Mouse (Mus musculus): ENCODE measurements around the gene Ggps1. TPM values are rescaled to one million over a fixed set of nuclear protein-coding genes. Genes with fewer than 3 reads are reported as not detected.

Ggps1 gene
- polyA plus RNA-seq, 1 experiment from 2014 or later: 50.3 TPM

DNA sequence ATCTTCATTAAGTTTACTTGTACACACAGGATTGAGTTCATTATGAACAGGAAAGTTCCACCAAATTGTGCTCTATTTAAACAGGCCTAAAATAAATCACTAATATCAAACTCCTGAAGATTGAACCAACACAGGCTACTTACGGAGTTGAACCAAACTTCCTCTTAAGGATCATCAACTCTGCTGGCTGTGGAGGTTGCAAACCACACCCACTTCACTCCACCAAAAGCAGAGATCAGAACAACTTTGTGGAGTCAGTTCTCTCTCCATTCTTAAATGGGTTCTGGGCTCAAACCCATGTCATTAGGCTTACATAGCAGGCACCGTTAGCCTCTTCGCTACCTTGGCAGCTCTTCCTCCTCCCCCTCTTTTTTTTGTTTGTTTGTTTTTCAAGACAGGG lies 44.4 kb downstream of the Ggps1 start:
- WGBS: 87% methylated on average over 3 of the region's 3 CpGs
- Histone ChIP-seq H3K9ac (no peak overlapping the region), H3K4me1 (ENCODE audit: insufficient read depth) (no peaks in the 10 kb centered on the region), H3K36me3 (ENCODE audit: insufficient read depth) (peaks cover 42% of the 10 kb centered on the region), H3K27me3 (ENCODE audit: insufficient read depth, low read length) (no peaks in the 10 kb centered on the region), H3K4me2 (no peak overlapping the region), H3K4me3 (ENCODE audit: low read depth, low read length) (no peak overlapping the region), H3K27ac (ENCODE audit: low read depth) (no peak overlapping the region), H3K9me3 (ENCODE audit: low read depth, low read length) (no peaks in the 10 kb centered on the region)
- ATAC-seq (ENCODE audit: insufficient read depth) (no peak), DNase-seq (no peak)
- TF ChIP-seq CTCF (IDR thresholded peaks at IDR 0.05; ENCODE audit: low read depth): no peak

DNA sequence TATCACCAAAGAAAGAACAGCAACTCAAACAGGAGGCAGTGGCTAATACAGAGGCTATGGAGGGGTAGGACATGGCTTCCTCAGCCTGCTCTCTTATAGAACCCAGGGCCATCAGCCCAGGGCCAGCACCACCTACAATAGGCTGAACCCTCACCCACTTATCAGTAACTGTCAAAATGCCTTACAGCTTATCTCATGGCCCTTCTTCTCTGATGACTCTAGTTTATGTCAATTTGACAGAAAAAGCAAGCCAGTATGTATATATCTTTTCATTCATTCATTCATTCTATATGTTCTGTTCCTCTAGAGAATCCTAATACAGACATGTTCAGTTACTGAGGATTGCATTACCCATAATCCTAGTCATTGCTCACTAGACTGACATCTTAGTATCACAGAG lies 45.0 kb downstream of the Ggps1 start:
- DNase-seq: no peak
- no peak for ATAC-seq (ENCODE audit: insufficient read depth)
- Histone ChIP-seq H3K27ac (ENCODE audit: low read depth) (no peak overlapping the region), H3K9ac (no peak overlapping the region), H3K4me3 (ENCODE audit: low read depth, low read length) (no peak overlapping the region), H3K27me3 (ENCODE audit: insufficient read depth, low read length) (no peaks in the 10 kb centered on the region), H3K9me3 (ENCODE audit: low read depth, low read length) (no peaks in the 10 kb centered on the region), H3K4me2 (no peak overlapping the region), H3K36me3 (ENCODE audit: insufficient read depth) (peaks cover 45% of the 10 kb centered on the region), H3K4me1 (ENCODE audit: insufficient read depth) (no peaks in the 10 kb centered on the region)
- no peak for TF ChIP-seq CTCF (IDR thresholded peaks at IDR 0.05; ENCODE audit: low read depth)

DNA sequence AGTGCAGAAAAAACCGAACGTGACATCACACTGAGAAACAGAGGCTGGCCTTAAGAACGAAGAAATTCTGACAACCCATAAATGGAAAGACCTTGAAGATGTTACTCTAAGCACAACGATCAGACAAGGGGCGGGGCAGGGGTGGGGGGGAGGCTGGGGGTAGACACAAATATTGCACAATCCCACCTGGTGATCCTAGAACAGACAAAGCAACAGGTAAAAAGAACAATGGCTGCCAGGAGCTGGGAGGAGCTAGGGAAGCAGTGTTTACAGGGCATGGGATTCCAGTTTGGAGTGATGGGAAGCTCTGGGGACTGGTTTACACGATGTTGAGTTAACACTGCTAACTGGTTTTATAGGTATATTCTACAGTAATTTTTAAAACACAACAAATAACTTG lies 47.7 kb downstream of the Ggps1 start:
- Histone ChIP-seq H3K27me3 (ENCODE audit: insufficient read depth, low read length) (no peaks in the 10 kb centered on the region), H3K4me3 (ENCODE audit: low read depth, low read length) (no peak overlapping the region), H3K27ac (ENCODE audit: low read depth) (no peak overlapping the region)

DNA sequence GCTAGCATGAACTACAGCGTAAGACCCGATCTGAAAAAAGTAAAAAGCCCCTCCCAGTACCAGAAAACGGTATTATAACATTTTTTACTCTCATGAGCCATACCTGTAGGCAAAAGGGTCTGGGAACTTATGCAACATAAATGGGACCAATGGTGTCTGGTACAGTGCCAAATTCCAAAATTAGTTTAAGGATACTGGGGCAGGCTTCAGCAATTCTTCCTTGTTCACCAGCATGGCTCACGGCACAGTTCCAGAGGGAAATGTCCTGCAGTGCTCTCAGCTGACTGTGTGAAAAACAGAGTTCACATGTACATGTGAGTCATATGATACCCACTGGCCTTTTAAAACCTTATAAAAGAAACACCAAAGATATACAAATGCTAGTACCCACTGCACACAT lies 48.7 kb downstream of the Ggps1 start:
- no peak for TF ChIP-seq CTCF (IDR thresholded peaks at IDR 0.05; ENCODE audit: low read depth)
- 90% methylated on average over 4 of the region's 4 CpGs for whole genome bisulfite sequencing
- peaks cover 65% of the 10 kb centered on the region for H3K36me3 ChIP-seq (ENCODE audit: insufficient read depth)
- H3K27ac ChIP-seq (ENCODE audit: low read depth): no peak overlapping the region
- H3K4me3 ChIP-seq (ENCODE audit: low read depth, low read length): no peak overlapping the region
- no peak overlapping the region for H3K4me2 ChIP-seq
- DNase-seq (no peak), ATAC-seq (ENCODE audit: insufficient read depth) (no peak)
- no peaks in the 10 kb centered on the region for H3K9me3 ChIP-seq (ENCODE audit: low read depth, low read length)
- no peaks in the 10 kb centered on the region for H3K4me1 ChIP-seq (ENCODE audit: insufficient read depth)
- H3K27me3 ChIP-seq (ENCODE audit: insufficient read depth, low read length): no peaks in the 10 kb centered on the region
- H3K9ac ChIP-seq: no peak overlapping the region

More for the DNA sequence above, 47.7 kb downstream of the Ggps1 start:
- DNase-seq (no peak), ATAC-seq (ENCODE audit: insufficient read depth) (no peak)
- no peaks in the 10 kb centered on the region for H3K9me3 ChIP-seq (ENCODE audit: low read depth, low read length)
- no peaks in the 10 kb centered on the region for H3K4me1 ChIP-seq (ENCODE audit: insufficient read depth)
- WGBS: 86% methylated on average over 6 of the region's 6 CpGs
- H3K36me3 ChIP-seq (ENCODE audit: insufficient read depth): peaks cover 61% of the 10 kb centered on the region
- H3K9ac ChIP-seq: no peak overlapping the region
- H3K4me2 ChIP-seq: no peak overlapping the region
- no peak for TF ChIP-seq CTCF (IDR thresholded peaks at IDR 0.05; ENCODE audit: low read depth)

DNA sequence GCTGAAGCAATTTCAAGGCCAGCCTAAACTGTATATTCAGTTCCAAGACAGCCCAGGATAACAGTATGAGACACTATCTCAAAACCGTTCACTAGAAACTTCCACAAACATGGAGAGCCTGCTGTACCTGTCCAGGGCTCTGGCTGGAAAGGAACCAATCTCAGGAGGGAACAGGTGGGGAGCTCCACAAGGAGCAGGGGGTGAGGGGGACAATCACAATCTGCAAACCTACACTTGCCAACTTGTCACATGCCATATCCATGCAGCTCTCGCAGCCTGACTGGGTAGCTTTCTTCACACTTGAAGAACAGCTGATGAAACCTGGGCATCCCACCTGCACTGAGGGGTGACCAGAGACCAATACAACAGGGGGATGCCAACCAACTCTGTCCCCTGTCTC lies 49.3 kb downstream of the Ggps1 start:
- Histone ChIP-seq H3K27ac (ENCODE audit: low read depth) (no peak overlapping the region), H3K9ac (no peak overlapping the region), H3K36me3 (ENCODE audit: insufficient read depth) (peaks cover 65% of the 10 kb centered on the region), H3K4me2 (no peak overlapping the region), H3K27me3 (ENCODE audit: insufficient read depth, low read length) (no peaks in the 10 kb centered on the region), H3K4me3 (ENCODE audit: low read depth, low read length) (no peak overlapping the region), H3K4me1 (ENCODE audit: insufficient read depth) (no peaks in the 10 kb centered on the region), H3K9me3 (ENCODE audit: low read depth, low read length) (no peaks in the 10 kb centered on the region)
- TF ChIP-seq CTCF (IDR thresholded peaks at IDR 0.05; ENCODE audit: low read depth): no peak
- no peak for DNase-seq
- ATAC-seq (ENCODE audit: insufficient read depth): no peak
- 88% methylated on average over 2 of the region's 2 CpGs for WGBS

DNA sequence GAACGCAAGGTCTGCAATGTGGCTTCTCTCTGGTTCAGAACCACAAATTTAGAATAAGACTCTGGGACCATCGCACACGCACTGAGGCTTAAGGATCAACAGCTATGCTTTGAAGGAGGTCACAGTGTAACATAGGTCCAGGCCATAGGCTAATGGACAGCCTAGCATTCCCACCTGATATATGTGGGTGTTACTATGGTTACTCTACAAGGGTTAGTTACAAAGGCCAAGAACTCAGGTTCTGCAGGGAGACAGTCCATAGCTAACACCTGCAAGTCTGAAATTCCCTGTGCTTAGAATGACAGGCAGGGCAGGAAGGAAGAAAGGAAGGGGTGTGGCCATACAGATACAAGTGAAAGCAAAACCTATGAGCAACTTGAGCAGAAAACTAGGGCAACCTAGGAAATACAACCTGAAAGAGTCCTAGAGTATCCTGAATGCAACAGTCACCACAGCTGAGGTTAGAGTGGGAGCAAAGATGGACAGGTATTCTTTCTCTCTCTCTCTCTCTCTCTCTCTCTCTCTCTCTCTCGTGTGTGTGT lies 51.8 kb downstream of the Ggps1 start:
- no peak for TF ChIP-seq CTCF (IDR thresholded peaks at IDR 0.05; ENCODE audit: low read depth)
- Histone ChIP-seq H3K36me3 (ENCODE audit: insufficient read depth) (peaks cover 57% of the 10 kb centered on the region), H3K4me1 (ENCODE audit: insufficient read depth) (no peaks in the 10 kb centered on the region), H3K9me3 (ENCODE audit: low read depth, low read length) (no peaks in the 10 kb centered on the region), H3K27me3 (ENCODE audit: insufficient read depth, low read length) (no peaks in the 10 kb centered on the region), H3K4me2 (no peak overlapping the region), H3K4me3 (ENCODE audit: low read depth, low read length) (no peak overlapping the region), H3K27ac (ENCODE audit: low read depth) (no peak overlapping the region), H3K9ac (no peak overlapping the region)
- WGBS: 86% methylated on average over 4 of the region's 4 CpGs
- DNase-seq (no peak), ATAC-seq (ENCODE audit: insufficient read depth) (no peak)

- no peaks in the 10 kb centered on the region for H3K9me3 ChIP-seq (ENCODE audit: low read depth, low read length)
- H3K27ac ChIP-seq (ENCODE audit: low read depth): no peak overlapping the region
- WGBS: 77% methylated on average over 2 of the region's 2 CpGs
- no peak for TF ChIP-seq CTCF (IDR thresholded peaks at IDR 0.05; ENCODE audit: low read depth)
- no peaks in the 10 kb centered on the region for H3K27me3 ChIP-seq (ENCODE audit: insufficient read depth, low read length)
- H3K4me3 ChIP-seq (ENCODE audit: low read depth, low read length): no peak overlapping the region
- H3K4me1 ChIP-seq (ENCODE audit: insufficient read depth): no peaks in the 10 kb centered on the region
- no peak overlapping the region for H3K9ac ChIP-seq
- DNase-seq (no peak), ATAC-seq (ENCODE audit: insufficient read depth) (no peak)
- H3K36me3 ChIP-seq (ENCODE audit: insufficient read depth): peaks cover 61% of the 10 kb centered on the region
- no peak overlapping the region for H3K4me2 ChIP-seq
These were observed 57.2 kb downstream of the Ggps1 start for GRCm38 (mm10) chr13:14006056-14006455.

DNA sequence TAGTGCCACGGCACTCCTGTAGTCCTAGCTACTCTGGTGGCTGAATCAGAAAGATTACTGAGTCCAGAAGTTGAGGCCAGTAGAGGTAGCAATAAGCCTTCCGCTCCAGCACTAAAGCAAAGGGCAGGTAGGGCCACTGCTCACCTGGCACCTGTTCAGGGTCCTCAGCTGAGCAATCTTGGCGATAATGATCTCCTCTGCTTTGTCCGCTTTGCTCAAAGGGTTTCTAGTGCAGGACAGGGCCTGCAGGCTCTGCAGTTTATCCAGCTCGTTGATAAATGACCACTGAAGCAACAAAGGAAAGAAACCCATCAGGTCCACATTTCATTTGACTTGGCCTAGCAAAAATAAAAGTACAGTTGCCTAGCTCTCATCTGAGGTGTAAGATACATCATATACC lies 58.3 kb downstream of the Ggps1 start:
- Histone ChIP-seq H3K9me3 (ENCODE audit: low read depth, low read length) (no peaks in the 10 kb centered on the region), H3K27ac (ENCODE audit: low read depth) (no peak overlapping the region), H3K9ac (no peak overlapping the region), H3K4me2 (no peak overlapping the region), H3K27me3 (ENCODE audit: insufficient read depth, low read length) (no peaks in the 10 kb centered on the region), H3K36me3 (ENCODE audit: insufficient read depth) (peaks cover 62% of the 10 kb centered on the region), H3K4me1 (ENCODE audit: insufficient read depth) (no peaks in the 10 kb centered on the region), H3K4me3 (ENCODE audit: low read depth, low read length) (no peak overlapping the region)
- DNase-seq (no peak), ATAC-seq (ENCODE audit: insufficient read depth) (no peak)
- 93% methylated on average over 5 of the region's 5 CpGs for WGBS
- no peak for TF ChIP-seq CTCF (IDR thresholded peaks at IDR 0.05; ENCODE audit: low read depth)

Data from lung, embryonic 14.5 days (tissue).